9 mouse cellular contexts compared by ENCODE assay signal in genomic region chr7:143757027-143757390, GRCm38 (mm10). TPM values are rescaled to one million over a fixed set of nuclear protein-coding genes. Genes with fewer than 3 reads are reported as not detected.
DNase-seq lines count a peak whose midpoint lies in the region; ATAC-seq and TF ChIP-seq lines count a peak whose summit lies in the region.
"Had no signal": no experiment of that assay in that cellular context is flagged by ENCODE, and none has a peak within 500 bp of the region (broad histone marks: within the 10 kb centered on the region; RNA-seq: fewer than 3 reads in every experiment).

No protein-coding gene starts in this region.

- H3K9me3 ChIP-seq in E14TG2a.4 (ENCODE audit: low read length) = no peaks in the 10 kb centered on the region
- H3K9me3 ChIP-seq in forebrain, embryonic 10.5 days = no peaks in the 10 kb centered on the region
- H3K9me3 ChIP-seq in lung, embryonic 14.5 days (ENCODE audit: low read depth, low read length) = no peaks in the 10 kb centered on the region

- no peak for TF ChIP-seq CTCF in E14TG2a.4 (conservative IDR thresholded peaks at IDR 0.05; ENCODE audit: low read length)
- TF ChIP-seq CTCF in lung, embryonic 14.5 days (IDR thresholded peaks at IDR 0.05; ENCODE audit: low read depth) = no peak

- intact Hi-C loops in heart, postnatal 10 days (cut with DNase I) = loop anchor here (10.0 kb wide), 1 partner anchor 602 kb away; no protein-coding TSS in a partner anchor

- peak overlapping the region; percentile 71 for H3K4me3 ChIP-seq in E14TG2a.4 (replicated peaks; ENCODE audit: low read length)
- H3K4me3 ChIP-seq in brown adipose tissue, adult 24 weeks (ENCODE audit: insufficient read depth, low read depth, low read length) = peak overlapping the region; percentile 40
- peak overlapping the region; percentile 51 for H3K4me3 ChIP-seq in forebrain, embryonic 10.5 days
- H3K4me3 ChIP-seq in lung, embryonic 14.5 days (ENCODE audit: low read depth, low read length) = peak overlapping the region; percentile 34

- peak; percentile 70 for DNase-seq in forebrain, embryonic 10.5 days (ENCODE audit: extremely low spot score, low spot score)
- DNase-seq in heart, postnatal 10 days = peak; percentile 77 to 82
- peak; percentile 80 to 87 for DNase-seq in kidney, postnatal 4 days
- peak; percentile 92 for DNase-seq in lung, embryonic 14.5 days
- DNase-seq in thymus, postnatal 10 days (ENCODE audit: low spot score in 2 of 2) = peak; percentile 79 to 81

- no peak overlapping the region for H3K27ac ChIP-seq in brown adipose tissue, adult 24 weeks (replicated peaks; ENCODE audit: low read depth, low read length)
- peak overlapping the region; percentile 71 for H3K27ac ChIP-seq in forebrain, embryonic 10.5 days
- H3K27ac ChIP-seq in lung, embryonic 14.5 days (ENCODE audit: low read depth) = no peak overlapping the region

- no peaks in the 10 kb centered on the region for H3K36me3 ChIP-seq in E14TG2a.4 (ENCODE audit: insufficient read depth, low read length)
- H3K36me3 ChIP-seq in forebrain, embryonic 10.5 days (replicated peaks) = no peaks in the 10 kb centered on the region
- H3K36me3 ChIP-seq in lung, embryonic 14.5 days (ENCODE audit: insufficient read depth) = no peaks in the 10 kb centered on the region

- ATAC-seq in lung, embryonic 14.5 days (ENCODE audit: insufficient read depth) = peak; percentile 93
- ATAC-seq in neutrophil, adult 5-6 weeks (ENCODE audit: extremely low read depth, insufficient number of reproducible peaks, low FRiP score, poor library complexity, severe bottlenecking) = peak; percentile 83

- WGBS in forebrain, embryonic 10.5 days = 5% methylated on average over 15 of the region's 15 CpGs
- under 1% methylated on average over 15 of the region's 15 CpGs for WGBS in lung, embryonic 14.5 days

- peaks cover 17% of the 10 kb centered on the region for H3K4me1 ChIP-seq in E14TG2a.4 (replicated peaks; ENCODE audit: low read depth, low read length)
- H3K4me1 ChIP-seq in brown adipose tissue, adult 24 weeks (ENCODE audit: control insufficient read depth, insufficient read depth, insufficient read length, low read length) = peaks cover 10% of the 10 kb centered on the region; the same call in 1 of the 2 replicates
- peaks cover 17% of the 10 kb centered on the region for H3K4me1 ChIP-seq in forebrain, embryonic 10.5 days
- H3K4me1 ChIP-seq in lung, embryonic 14.5 days (ENCODE audit: insufficient read depth) = no peaks in the 10 kb centered on the region

- H3K27me3 ChIP-seq in E14TG2a.4 (ENCODE audit: insufficient read depth, low read length) = peaks cover 72% of the 10 kb centered on the region
- peaks cover 68% of the 10 kb centered on the region for H3K27me3 ChIP-seq in forebrain, embryonic 10.5 days (ENCODE audit: poor library complexity, severe bottlenecking)
- 0 out of 2 replicates have a peak, but pooled peaks cover 8% of the 10 kb centered on the region for H3K27me3 ChIP-seq in lung, embryonic 14.5 days (ENCODE audit: insufficient read depth, low read length)

- H3K9ac ChIP-seq in lung, embryonic 14.5 days = no peak overlapping the region

- peak overlapping the region; percentile 80 for H3K4me2 ChIP-seq in lung, embryonic 14.5 days

RNA-seq across cellular contexts. Expression of gene Osbpl5, which starts 0.2 kb away (rescaled TPM):
- polyA plus RNA-seq in brown adipose tissue, adult 24 weeks (2012; ENCODE audit: insufficient read depth, insufficient read length, missing spikeins) = 7.8 and 12.1 TPM in 2 replicates
- 8.9 and 9.4 TPM in 2 replicates for polyA plus RNA-seq in forebrain, embryonic 10.5 days (2016; fragmentation: Nextera tagmentation; extraction: Ambion mirVana)
- 10 to 100 TPM; 28.7 to 32.2 TPM for total RNA-seq in heart, postnatal 10 days (2021)
- 34.2 and 36.8 TPM in 2 replicates for polyA plus RNA-seq in lung, embryonic 14.5 days (2014; fragmentation: Nextera tagmentation; extraction: Ambion mirVana)
- total RNA-seq in neutrophil, adult 5-6 weeks (2017) = 27.0 and 36.1 TPM in 2 replicates

RNA-seq across cellular contexts. Expression of gene Mrgprg, which starts 9.8 kb away (rescaled TPM):
- polyA plus RNA-seq in brown adipose tissue, adult 24 weeks (2012; ENCODE audit: insufficient read depth, insufficient read length, missing spikeins) = not detected in 2 replicates
- polyA plus RNA-seq in forebrain, embryonic 10.5 days (2016; fragmentation: Nextera tagmentation; extraction: Ambion mirVana) = not detected in 2 replicates
- not detected for total RNA-seq in heart, postnatal 10 days (2021)
- polyA plus RNA-seq in lung, embryonic 14.5 days (2014; fragmentation: Nextera tagmentation; extraction: Ambion mirVana) = not detected in 2 replicates
- total RNA-seq in neutrophil, adult 5-6 weeks (2017) = not detected in 2 replicates
- total RNA-seq: gastrocnemius, postnatal 4 days had no signal

RNA-seq across cellular contexts. Expression of gene Mrgpre, which starts 27.3 kb away (rescaled TPM):
- polyA plus RNA-seq in brown adipose tissue, adult 24 weeks (2012; ENCODE audit: insufficient read depth, insufficient read length, missing spikeins) = 0.28 and 0.50 TPM in 2 replicates
- 1.4 and 1.5 TPM in 2 replicates for polyA plus RNA-seq in forebrain, embryonic 10.5 days (2016; fragmentation: Nextera tagmentation; extraction: Ambion mirVana)
- 1 to 10 TPM; 1.8 to 2.3 TPM for total RNA-seq in heart, postnatal 10 days (2021)
- 1.5 and 1.9 TPM in 2 replicates for polyA plus RNA-seq in lung, embryonic 14.5 days (2014; fragmentation: Nextera tagmentation; extraction: Ambion mirVana)
- total RNA-seq in neutrophil, adult 5-6 weeks (2017) = 2.7 and 3.8 TPM in 2 replicates
